Mouse (Mus musculus): Measurements from ENCODE around the gene Dcun1d1.

Gene Dcun1d1

GRCm38 (mm10) chr3:35937345-35937744 is at the start of gene Dcun1d1:
Dcun1d1 (minus strand) TSS chr3:35937445.
- no peak for DNase-seq

- no peak for DNase-seq
Measured at GRCm38 (mm10) chr3:35986266-35986665, 49.0 kb upstream of the Dcun1d1 start.

- peak; percentile 60 to 64 for DNase-seq
Measured at GRCm38 (mm10) chr3:35973551-35973950, 36.3 kb upstream of the Dcun1d1 start.

- peak; percentile 40 to 49 for DNase-seq
Measured at GRCm38 (mm10) chr3:35972985-35973384, 35.7 kb upstream of the Dcun1d1 start.

DNA sequence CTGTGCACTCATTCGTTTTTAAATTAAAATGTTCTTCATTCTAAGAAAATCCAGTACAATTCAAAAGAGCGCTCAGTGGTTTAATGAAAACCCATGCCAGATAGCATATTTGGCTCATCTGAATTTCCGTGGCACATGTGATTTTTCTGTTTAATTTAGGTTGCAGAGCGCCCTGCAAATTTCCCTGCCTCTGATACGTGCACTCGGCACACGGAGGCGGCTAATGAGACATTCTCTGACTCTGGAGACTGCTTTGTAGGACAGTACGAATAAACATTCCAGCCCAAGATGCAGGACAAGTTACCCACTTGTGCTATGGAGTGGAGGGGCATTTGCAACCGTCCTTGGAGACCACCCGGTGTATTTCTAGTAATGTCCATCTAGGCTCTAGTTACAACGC is 33.9 kb upstream of the Dcun1d1 start:
- no peak for DNase-seq

GRCm38 (mm10) chr3:35970441-35970840 is 33.2 kb upstream of the Dcun1d1 start:
- no peak for DNase-seq

GRCm38 (mm10) chr3:35967366-35967921 is 30.2 kb upstream of the Dcun1d1 start:
- no peak for DNase-seq

- DNase-seq, result no peak
Measured at GRCm38 (mm10) chr3:35966493-35966892, 29.2 kb upstream of the Dcun1d1 start.

DNA sequence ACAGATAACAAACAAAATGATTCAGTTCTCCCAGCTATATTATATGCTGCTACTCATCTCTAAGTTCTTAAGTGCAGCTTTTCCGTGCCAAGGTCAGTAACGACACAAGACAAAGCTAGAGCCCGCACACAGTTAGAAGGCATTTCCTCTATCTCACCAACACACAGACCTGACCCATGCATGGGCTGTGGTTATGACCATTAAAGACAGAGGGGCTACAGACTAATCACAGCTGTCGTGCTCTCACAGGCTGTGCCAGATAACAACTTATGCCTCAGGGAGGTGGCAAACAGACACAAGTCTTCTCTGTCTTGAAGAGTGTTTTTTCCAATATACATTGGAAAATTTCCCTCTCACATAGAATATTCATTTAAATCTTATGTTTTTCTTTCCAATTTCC is 27.7 kb upstream of the Dcun1d1 start:
- no peak for DNase-seq

- DNase-seq, result no peak
Measured at GRCm38 (mm10) chr3:35963921-35964320, 26.7 kb upstream of the Dcun1d1 start.

DNA sequence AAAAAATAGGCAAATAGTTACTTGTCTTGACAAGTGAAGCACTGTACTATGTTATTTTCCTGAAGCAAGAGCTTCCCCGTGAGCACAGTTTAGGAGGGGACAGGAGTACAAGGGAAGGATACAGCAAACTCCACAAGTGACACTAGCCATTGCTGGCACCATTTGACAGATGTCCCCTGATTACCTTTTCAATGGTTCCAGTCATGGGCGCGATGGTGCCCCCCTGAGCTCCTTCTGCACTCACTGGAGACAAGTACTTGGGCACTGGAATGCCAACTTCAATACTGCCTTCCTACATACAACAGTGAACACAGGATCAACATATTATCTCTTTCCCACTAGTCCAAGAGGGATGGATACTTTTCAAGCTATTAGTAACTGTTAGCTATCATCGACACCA is 26.2 kb upstream of the Dcun1d1 start:
- DNase-seq, result no peak

DNA sequence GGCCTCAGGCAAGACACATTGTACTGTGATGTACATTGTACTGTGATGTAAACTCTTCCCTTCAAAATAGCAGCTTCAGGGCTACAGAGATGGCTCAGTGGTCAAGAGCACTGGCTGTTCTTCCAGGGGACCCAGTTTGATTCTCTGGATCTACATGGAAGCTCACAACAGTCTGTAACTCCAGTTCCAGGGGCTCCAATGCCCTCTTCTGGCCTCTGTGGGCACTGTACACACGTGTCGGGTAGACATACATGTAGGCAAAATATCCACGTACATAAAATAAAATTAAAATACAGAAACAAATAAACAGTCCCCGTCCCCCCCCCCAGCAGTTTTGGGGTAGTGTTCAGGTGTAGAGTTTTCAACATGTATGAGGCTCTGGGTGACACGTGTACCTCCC is 25.7 kb upstream of the Dcun1d1 start:
- DNase-seq, result peak in 1 of 2 experiments; percentile 14

GRCm38 (mm10) chr3:35957230-35957629 is 20.0 kb upstream of the Dcun1d1 start:
- no peak for DNase-seq

DNA sequence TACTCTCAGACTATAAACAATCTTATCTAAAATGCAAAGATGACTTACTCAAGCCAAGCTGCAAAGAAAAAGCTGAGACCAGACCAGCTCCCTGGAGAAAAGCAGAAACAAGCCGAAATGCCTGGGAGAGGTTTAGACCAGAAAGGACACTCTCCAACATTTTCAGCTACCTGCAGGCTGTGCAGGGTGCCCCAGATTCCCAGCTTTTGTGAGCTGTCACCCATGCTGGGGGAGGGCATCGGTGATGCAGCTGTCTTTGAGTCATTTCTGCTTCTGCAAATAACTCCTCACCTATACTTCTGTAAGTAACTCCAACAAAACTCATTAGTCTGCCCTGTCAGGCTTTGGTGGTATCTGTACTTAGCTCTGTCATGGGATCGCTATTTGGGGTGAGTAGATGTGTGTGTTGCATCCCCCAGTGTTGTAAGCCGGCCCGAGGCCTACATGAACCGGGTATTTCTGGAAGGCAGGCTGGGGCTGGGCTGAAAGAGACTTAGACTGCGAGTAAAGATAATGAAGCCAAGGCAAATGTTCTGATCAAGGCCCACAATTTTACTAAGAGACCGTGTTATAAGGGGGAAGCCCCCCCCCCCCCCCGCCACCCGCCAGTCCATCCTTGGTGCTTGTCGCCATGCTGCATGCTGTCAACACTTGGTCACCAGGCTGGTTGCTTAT is 17.8 kb upstream of the Dcun1d1 start:
- DNase-seq, result no peak

- DNase-seq, result no peak
Measured at GRCm38 (mm10) chr3:35953816-35954215, 16.6 kb upstream of the Dcun1d1 start.

GRCm38 (mm10) chr3:35953184-35953583 is 15.9 kb upstream of the Dcun1d1 start:
- no peak for DNase-seq

- DNase-seq, result no peak
Measured at GRCm38 (mm10) chr3:35948197-35948596, 11.0 kb upstream of the Dcun1d1 start.

GRCm38 (mm10) chr3:35940520-35941135 is 3.4 kb upstream of the Dcun1d1 start:
- DNase-seq, result no peak

GRCm38 (mm10) chr3:35940047-35940446 is 2.8 kb upstream of the Dcun1d1 start:
- no peak for DNase-seq

DNA sequence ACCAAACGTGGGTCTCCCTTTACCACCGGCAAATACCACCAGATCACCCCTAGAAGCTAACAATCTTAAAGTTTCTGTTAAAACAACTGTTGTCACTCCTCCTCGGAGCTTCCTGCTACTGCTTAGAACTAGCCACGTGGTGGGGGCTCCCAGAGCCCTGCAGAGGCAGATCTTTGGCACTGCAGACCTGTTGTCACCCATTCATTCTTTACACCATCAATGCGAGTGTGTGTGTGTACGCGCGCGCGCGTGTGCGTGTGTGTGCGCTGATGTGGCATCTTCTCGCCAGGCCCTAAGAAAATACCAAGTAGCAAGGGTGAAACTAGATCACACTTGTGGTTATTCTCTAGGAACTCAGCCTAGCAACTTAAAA is 3.9 kb downstream of the Dcun1d1 start:
- DNase-seq, result peak; percentile 47 to 69

DNA sequence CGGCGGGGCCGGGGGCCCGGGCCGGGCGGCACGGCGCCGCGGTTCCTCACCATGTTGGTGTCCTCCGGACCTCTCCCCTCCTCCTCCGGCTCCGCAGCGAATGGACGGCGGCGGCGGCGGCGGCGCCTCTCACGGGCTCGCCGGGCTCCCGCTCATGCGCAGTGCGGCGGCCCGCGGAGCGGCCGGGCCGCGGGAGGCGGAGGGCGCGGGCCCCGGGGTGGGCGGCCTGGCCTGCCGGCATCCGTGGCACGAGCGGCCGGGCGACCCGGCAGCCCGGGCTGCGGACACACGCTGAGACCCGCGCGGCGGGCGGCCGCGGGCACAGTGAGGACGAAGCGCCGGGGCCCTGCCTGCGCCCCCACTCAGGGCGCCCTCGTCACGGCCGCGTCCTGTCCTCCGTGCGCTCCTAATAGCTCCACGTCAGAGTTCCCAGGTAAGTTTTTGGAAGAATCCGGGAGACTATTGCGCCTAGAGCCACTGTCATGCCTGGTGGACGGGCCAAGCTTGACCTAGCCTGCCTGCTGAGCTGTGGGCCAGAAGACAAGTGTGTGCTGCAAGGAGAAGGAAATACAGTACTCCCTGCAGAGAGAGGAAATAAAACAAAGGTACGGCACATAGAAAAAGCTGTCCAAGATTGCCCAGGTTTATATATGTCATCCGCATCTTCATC is 4.4 kb downstream of the Dcun1d1 start:
- DNase-seq, result peak; percentile 84 to 90

- DNase-seq, result peak; percentile 68 to 82
Measured at GRCm38 (mm10) chr3:35931896-35932727, 5.1 kb downstream of the Dcun1d1 start.

DNA sequence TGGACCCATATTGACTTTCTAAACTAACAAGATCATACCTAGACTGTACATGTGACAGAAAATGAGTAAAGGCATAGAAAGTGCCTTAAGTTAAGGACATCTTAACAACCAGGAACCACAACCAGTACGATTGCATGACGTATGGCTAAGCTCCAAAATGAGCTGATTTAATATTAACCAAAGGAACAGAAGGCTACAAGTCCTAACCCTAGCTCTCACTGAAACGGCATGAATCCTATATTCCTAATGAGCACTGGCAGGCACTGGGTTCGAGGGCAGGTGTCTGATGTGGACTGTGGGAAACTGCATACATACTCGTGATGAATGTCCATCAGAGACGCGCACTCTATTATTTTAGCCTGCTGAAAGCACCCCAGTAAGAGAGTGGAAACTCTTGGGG is 5.9 kb downstream of the Dcun1d1 start:
- no peak for DNase-seq

All from kidney, postnatal 4 days (tissue).